Mouse (Mus musculus) brain, embryonic 18.5 days (tissue): ENCODE data around the gene Olfr1079.
"Not testable (repeated sequence)": the region's sequence is repeated elsewhere in the genome, so short reads cannot be mapped to it uniquely, and the experiment has no call there.

Experiments used
- DNase-seq: peaks from one replicate; pipeline ENCODE4 v3.0.0-alpha.2; 2012; ENCODE audit warnings: low read depth, low spot score

The Olfr1079 gene

DNA sequence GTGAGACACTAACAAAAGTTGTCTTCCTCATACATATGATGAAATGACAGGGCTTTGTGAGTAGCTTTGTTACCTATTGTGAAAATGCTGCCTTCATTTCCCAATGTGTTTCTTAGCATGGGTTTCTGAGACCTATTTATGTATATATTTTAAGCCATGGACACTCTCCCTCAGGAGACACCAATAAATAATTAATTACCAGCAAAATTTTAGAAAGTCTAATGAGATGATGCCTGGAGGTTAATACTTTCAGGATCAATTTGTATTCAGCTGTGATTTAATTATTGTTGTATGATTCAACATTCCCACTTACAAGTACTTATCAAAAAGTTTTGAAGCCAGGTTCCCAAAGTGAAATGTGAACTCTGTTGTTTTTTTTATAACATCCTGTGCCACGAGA, at the start of gene Olfr1079:
Olfr1079 (minus strand) TSS at position 101 of the 400 bp plus-strand sequence.
- no peak for DNase-seq

DNA sequence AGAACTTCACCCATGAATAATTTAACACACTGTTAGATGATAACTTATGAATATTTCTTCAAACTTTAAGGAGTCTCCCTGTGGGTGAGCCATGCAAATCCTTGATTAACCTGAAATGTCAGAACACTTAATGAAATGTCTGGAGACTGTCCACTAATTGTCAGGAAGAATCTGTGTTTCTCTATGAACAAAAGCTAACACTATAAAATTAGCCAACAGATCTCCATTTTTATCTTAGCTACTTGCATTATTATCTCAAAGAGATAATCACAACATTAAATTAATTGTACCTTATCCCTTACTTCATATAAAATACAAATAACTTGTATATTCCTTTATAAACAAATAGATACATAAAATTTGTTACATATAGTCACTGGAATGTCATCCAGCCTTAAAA, 15.9 kb upstream of the Olfr1079 start, which contains the start of gene Olfr1080:
Olfr1080 (minus strand) TSS at position 101 of the 400 bp plus-strand sequence.
- DNase-seq: not testable (repeated sequence)

DNA sequence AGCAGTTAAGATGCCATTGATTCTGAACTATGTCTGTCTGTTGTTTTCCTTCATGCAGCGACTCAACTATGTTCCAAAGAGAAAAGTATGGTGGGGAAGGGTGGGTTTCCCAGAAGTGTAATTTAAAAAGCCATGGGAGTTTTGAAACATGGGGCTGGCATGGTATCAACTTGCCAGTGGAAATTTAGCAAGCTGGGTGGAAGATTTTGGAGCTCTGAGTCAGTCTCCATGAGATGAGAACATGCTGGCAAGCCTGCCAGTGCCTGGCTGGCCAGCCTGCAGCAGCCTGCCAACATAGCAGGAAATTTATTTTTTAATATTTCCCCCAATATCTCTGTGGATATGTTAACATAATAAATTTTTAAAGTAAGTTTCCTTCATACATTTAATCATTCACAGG, 11.3 kb downstream of the Olfr1079 start:
- DNase-seq: no peak

- no peak for DNase-seq
Measured at GRCm38 (mm10) chr2:86508161-86508560, 34.1 kb downstream of the Olfr1079 start, which contains the start of gene Olfr1076. Olfr1076 (plus strand) TSS chr2:86508461.

DNA sequence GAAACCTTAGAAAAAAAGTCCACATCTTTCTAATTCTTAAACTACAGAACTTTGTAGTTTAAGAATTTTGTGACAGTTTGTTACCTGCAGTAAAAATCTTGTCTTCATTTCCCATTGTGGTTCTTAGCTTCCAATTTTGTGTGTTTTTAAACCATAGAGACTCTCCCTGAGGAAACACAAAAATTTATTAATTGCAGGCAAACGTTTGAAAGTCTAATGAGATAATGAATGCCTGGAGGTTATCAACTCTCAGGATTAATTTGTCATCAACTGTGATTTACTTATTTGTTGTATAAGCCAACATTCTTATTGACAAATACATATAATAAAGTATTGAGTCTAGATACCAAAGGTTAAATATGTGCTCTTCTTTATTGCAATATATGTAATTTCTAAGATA, 55.0 kb downstream of the Olfr1079 start, which contains the start of gene Olfr228:
Olfr228 (minus strand) TSS at position 101 of the 400 bp plus-strand sequence.
- no peak for DNase-seq
